Mouse (Mus musculus): ENCODE results near the gene Ctbp1. TPM values are rescaled to one million over a fixed set of nuclear protein-coding genes. Genes with fewer than 3 reads are reported as not detected.

Ctbp1 gene
- total and polyA plus RNA-seq, 3 experiments: 353 to 595 (median 443) TPM

DNA sequence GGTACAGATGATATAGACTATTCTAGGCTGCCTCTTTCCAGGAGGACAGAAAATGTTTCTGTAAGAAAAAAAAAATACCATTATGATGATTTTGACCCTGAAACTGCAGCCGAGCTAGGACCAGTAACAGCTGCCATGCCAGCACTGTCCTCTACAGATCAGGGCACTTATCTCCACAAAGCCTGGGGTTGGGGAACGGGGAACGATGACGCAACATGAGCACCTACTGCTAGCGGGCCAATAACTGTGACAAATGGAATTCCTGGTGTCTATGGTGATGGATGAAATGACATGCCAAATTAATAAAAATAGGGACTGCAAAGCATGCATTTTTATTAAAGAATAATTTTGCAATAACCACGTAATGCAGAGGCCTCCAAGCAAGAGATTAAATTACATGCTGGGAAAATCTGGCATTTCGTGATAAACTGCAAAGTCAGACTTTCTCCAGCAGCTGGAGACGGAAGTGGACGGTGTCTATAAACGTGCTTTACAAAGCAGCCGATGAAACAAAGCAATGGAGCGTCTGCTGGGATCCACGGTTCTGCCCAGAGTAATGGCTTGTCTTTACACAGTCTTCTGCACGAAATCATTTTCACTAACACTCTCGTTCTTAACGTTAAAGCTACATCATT lies 19.1 kb upstream of the Ctbp1 start:
- H3K27me3 ChIP-seq (ENCODE audit: control insufficient read depth in 1 of 2, insufficient read depth in 2 of 2, low read length in 2 of 2): peaks cover 1% of the 10 kb centered on the region in 2 experiments; a peak in 1 of 4 replicates
- DNase-seq (ENCODE audit: low read depth, low spot score): peak; percentile 73
- peak overlapping the region; percentile 19; the same call in 1 of the 2 replicates for H3K9ac ChIP-seq (ENCODE audit: control insufficient read depth, low read depth, low read length, poor library complexity, severe bottlenecking)
- peaks cover 0 to 7% of the 10 kb centered on the region in 2 experiments; a peak in 2 of 4 replicates for H3K36me3 ChIP-seq (ENCODE audit: control insufficient read depth in 1 of 2, insufficient read depth in 2 of 2, low read length in 2 of 2)
- H3K27ac ChIP-seq (ENCODE audit: control insufficient read depth, low read depth, low read length): no peak overlapping the region
- no peaks in the 10 kb centered on the region for H3K9me3 ChIP-seq (replicated peaks; ENCODE audit: insufficient read depth, low read length)
- H3K79me2 ChIP-seq (ENCODE audit: control insufficient read depth, insufficient read depth, low read length, poor library complexity): no peaks in the 10 kb centered on the region
- peaks cover 6 to 15% of the 10 kb centered on the region in 2 experiments for H3K4me1 ChIP-seq (ENCODE audit: control insufficient read depth in 1 of 2, insufficient read depth in 2 of 2, low read length in 2 of 2)
- no peak for TF ChIP-seq ZMIZ1 (IDR thresholded peaks at IDR 0.05; ENCODE audit: low read depth, low read length)
- no peak for TF ChIP-seq MAX (IDR thresholded peaks at IDR 0.05; ENCODE audit: low read length)
- no peak for TF ChIP-seq GATA1 (IDR thresholded peaks at IDR 0.05; ENCODE audit: low read depth, low read length)
- no peak for TF ChIP-seq CHD2 (IDR thresholded peaks at IDR 0.05; ENCODE audit: low read length)
- no peak for TF ChIP-seq ZKSCAN1 (IDR thresholded peaks at IDR 0.05; ENCODE audit: low read depth, low read length)
- TF ChIP-seq ZNF384 (IDR thresholded peaks at IDR 0.05; ENCODE audit: low read depth, low read length): no peak
- no peak for TF ChIP-seq BHLHE40 (IDR thresholded peaks at IDR 0.05; ENCODE audit: borderline replicate concordance, low read depth, low read length)
- peak; percentile 64; the same call in 1 of the 2 replicates for TF ChIP-seq ETS1 (IDR thresholded peaks at IDR 0.05; ENCODE audit: low read depth, low read length)
- TF ChIP-seq TBP (IDR thresholded peaks at IDR 0.05; ENCODE audit: low read depth, low read length): 0 out of 2 replicates have a peak, but pooled peaks have one; percentile 27
- no peak for TF ChIP-seq KAT2A (conservative IDR thresholded peaks at IDR 0.05; ENCODE audit: low read depth, low read length)
- no peak for TF ChIP-seq JUND (IDR thresholded peaks at IDR 0.05; ENCODE audit: low read depth, low read length)
- no peak for TF ChIP-seq CTCF (IDR thresholded peaks at IDR 0.05 in 2 of 3, conservative IDR thresholded peaks at IDR 0.05 in 1 of 3; ENCODE audit: control insufficient read depth in 1 of 3, insufficient read depth in 1 of 3, low read depth in 2 of 3, low read length in 3 of 3, poor library complexity in 1 of 3, severe bottlenecking in 1 of 3)
- no peak for TF ChIP-seq MAFK (IDR thresholded peaks at IDR 0.05; ENCODE audit: borderline replicate concordance, low read depth, low read length)
- TF ChIP-seq EP300 (IDR thresholded peaks at IDR 0.05; ENCODE audit: low read depth in 1 of 2, low read length in 2 of 2): peak in 1 of 2 experiments; percentile 25; a peak in 1 of 4 replicates
- no peak for TF ChIP-seq TCF12 (IDR thresholded peaks at IDR 0.05; ENCODE audit: low read depth, low read length)
- TF ChIP-seq TAL1 (IDR thresholded peaks at IDR 0.05; ENCODE audit: low read length): peak; percentile 57
- TF ChIP-seq UBTF (IDR thresholded peaks at IDR 0.05; ENCODE audit: borderline replicate concordance, insufficient read depth, low read depth, low read length): no peak
- peak; percentile 45 for TF ChIP-seq SIN3A (IDR thresholded peaks at IDR 0.05; ENCODE audit: low read length)
- TF ChIP-seq POLR2AphosphoS5 (IDR thresholded peaks at IDR 0.05; ENCODE audit: borderline replicate concordance, low read depth, low read length): no peak
- TF ChIP-seq ELF1 (IDR thresholded peaks at IDR 0.05; ENCODE audit: low read depth, low read length): 0 out of 2 replicates have a peak, but pooled peaks have one; percentile 26
- no peak for TF ChIP-seq RCOR1 (IDR thresholded peaks at IDR 0.05; ENCODE audit: low read depth, low read length)
- peak overlapping the region; percentile 15 to 33; a peak in 3 of 4 replicates for H3K4me3 ChIP-seq (ENCODE audit: control insufficient read depth in 1 of 2, insufficient read depth in 1 of 2, low read depth in 2 of 2, low read length in 2 of 2)

All from MEL (cell line).